Mouse (Mus musculus) forebrain, embryonic 12.5 days (tissue): ENCODE measurements around the gene Eci1. TPM values are rescaled to one million over a fixed set of nuclear protein-coding genes. Genes with fewer than 3 reads are reported as not detected.
"Not testable (repeated sequence)": the region's sequence is repeated elsewhere in the genome, so short reads cannot be mapped to it uniquely, and the experiment has no call there.

Experiments used
- ATAC-seq: fragments of 200-750 bp; cut with Nextera tagmentation; 2 replicates; pipeline ENCODE4 v1.8.0; 2017; ENCODE audit warnings: moderate TSS enrichment; ENCODE audit not compliant: low FRiP score
- H3K27ac ChIP-seq: fragments of 300-500 bp; sonication (generic); 2 replicates; pipeline ENCODE4 v1.5.1; 2016; ENCODE audit warnings: mild to moderate bottlenecking
- H3K27me3 ChIP-seq: fragments of 300-500 bp; sonication (generic); 2 replicates; pipeline ENCODE4 v1.6.1; 2016; ENCODE audit warnings: mild to moderate bottlenecking
- H3K36me3 ChIP-seq: fragments of 300-500 bp; sonication (generic); replicated peaks from 2 replicates; pipeline ENCODE4 v1.6.1; 2016; ENCODE audit warnings: mild to moderate bottlenecking
- H3K4me1 ChIP-seq: fragments of 300-500 bp; sonication (generic); 2 replicates; pipeline ENCODE4 v1.6.1; 2016
- H3K4me2 ChIP-seq: fragments of 300-500 bp; sonication (generic); 2 replicates; pipeline ENCODE4 v1.6.1; 2016; ENCODE audit warnings: mild to moderate bottlenecking, moderate library complexity
- H3K4me3 ChIP-seq: fragments of 300-500 bp; sonication (generic); replicated peaks from 2 replicates; pipeline ENCODE4 v1.5.1; 2016; ENCODE audit warnings: mild to moderate bottlenecking
- H3K9ac ChIP-seq: fragments of 300-500 bp; sonication (generic); 2 replicates; pipeline ENCODE4 v1.6.1; 2016; ENCODE audit warnings: mild to moderate bottlenecking
- H3K9me3 ChIP-seq: fragments of 300-500 bp; sonication (generic); 2 replicates; pipeline ENCODE4 v1.6.1; 2016
- WGBS: fragments of 180-500 bp; shearing (Covaris S2); methylation state at CpG from one replicate; pipeline ENCODE4 v1.1.7; 2016; 5-methylcytosine and 5-hydroxymethylcytosine counted together
- polyA plus RNA-seq: library from polyadenylated mRNA; unstranded; fragments of >200 nt; fragmentation: Nextera tagmentation; extraction: Ambion mirVana; gene quantifications from 2 replicates; pipeline ENCODE4 v1.2.1, GENCODE M21; 2016

Eci1 gene
- polyA plus RNA-seq, 1 experiment from 2014 or later: 61.2 TPM

GRCm38 (mm10) chr17:24415011-24415410, 11.4 kb upstream of the Eci1 start:
- H3K4me3 ChIP-seq: peak overlapping the region; percentile 88
- peak overlapping the region; percentile 90 for H3K9ac ChIP-seq
- H3K9me3 ChIP-seq: no peaks in the 10 kb centered on the region
- H3K4me2 ChIP-seq: peak overlapping the region; percentile 95
- ATAC-seq: no peak
- WGBS: 1% methylated on average over 21 of the region's 21 CpGs
- H3K36me3 ChIP-seq: peaks cover 50% of the 10 kb centered on the region
- no peaks in the 10 kb centered on the region for H3K27me3 ChIP-seq
- peaks cover 37% of the 10 kb centered on the region for H3K4me1 ChIP-seq
- H3K27ac ChIP-seq: peak overlapping the region; percentile 95

DNA sequence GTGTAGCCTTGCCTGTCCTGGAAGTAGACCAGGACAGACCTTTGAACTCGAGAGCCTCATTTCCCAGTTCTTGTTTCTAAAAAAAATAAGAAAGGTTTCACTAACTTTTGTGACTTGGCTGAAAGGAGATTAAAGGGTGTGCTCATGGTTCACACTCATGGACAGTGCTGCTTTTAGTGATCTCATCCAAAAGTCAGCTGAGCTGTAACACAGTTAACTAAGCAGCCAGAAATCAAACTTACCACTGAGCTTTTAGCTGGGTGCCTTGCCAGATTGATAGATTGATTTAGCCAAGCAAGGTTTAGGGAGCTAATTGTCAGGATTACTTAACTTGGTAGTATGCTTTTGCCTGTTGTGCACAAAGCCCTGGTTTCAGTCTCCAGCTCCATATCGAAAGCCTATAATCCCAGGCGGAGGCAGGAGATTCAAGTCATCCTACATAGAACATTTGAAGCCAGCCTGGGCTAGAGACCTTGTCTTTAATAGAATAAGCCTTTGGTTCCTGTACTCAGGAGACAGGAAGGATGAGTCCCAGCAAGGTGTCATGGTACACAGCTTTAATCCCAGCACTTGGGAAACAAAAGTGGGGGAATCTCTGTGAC, 10.3 kb upstream of the Eci1 start:
- peak overlapping the region; percentile 88 for H3K4me3 ChIP-seq
- H3K4me2 ChIP-seq: peak overlapping the region; percentile 95
- H3K4me1 ChIP-seq: peaks cover 37% of the 10 kb centered on the region
- H3K9me3 ChIP-seq: no peaks in the 10 kb centered on the region
- H3K27me3 ChIP-seq: no peaks in the 10 kb centered on the region
- H3K36me3 ChIP-seq: peaks cover 50% of the 10 kb centered on the region
- H3K9ac ChIP-seq: peak overlapping the region; percentile 90
- ATAC-seq: no peak
- no peak overlapping the region for H3K27ac ChIP-seq
- WGBS: 92% methylated on average over 3 of the region's 3 CpGs

DNA sequence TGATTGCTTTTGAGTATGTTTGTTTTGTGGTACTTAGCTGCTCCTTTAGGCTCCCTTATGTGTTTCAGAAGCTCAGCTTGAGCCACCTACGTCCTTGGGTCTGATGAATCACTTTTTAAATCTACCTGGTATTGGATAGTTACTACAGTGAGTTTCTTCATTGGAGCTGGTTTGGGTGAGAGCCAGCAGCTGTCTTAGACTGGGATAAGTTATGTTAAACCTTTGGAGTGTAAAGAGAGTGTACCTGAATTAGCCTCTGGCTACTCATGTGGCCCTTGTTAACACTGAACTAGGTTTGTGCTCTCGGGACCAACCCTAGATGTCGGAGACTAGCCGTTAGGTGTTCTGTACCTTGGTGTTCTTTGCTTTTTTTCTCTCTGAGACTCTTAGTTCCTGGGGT, 3.3 kb upstream of the Eci1 start:
- H3K27me3 ChIP-seq: no peaks in the 10 kb centered on the region
- H3K9ac ChIP-seq: no peak overlapping the region
- H3K4me2 ChIP-seq: no peak overlapping the region
- peaks cover 8% of the 10 kb centered on the region for H3K4me1 ChIP-seq
- peaks cover 70% of the 10 kb centered on the region for H3K36me3 ChIP-seq
- WGBS: 93% methylated on average over 4 of the region's 4 CpGs
- no peak overlapping the region for H3K27ac ChIP-seq
- H3K9me3 ChIP-seq: no peaks in the 10 kb centered on the region
- no peak overlapping the region for H3K4me3 ChIP-seq
- no peak for ATAC-seq

DNA sequence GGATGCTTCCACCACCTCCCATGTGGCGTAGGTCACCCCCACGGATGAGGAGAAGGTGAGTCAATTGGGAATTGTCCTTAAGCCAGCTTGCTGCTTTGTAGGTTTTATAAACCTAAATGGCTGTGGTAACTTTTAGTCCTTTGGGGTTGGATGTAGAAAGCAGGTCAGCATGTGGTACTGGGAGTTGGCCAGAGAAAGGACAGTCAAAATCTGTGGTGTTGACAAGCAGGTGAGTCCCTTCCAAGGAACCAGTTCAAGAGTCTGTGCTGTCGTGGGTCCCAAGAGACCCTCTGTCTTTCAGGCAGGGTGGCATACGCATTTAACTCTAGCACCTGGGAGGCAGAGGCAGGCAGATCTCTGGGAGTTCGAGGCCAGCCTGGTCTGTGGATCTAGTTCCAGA, 2.0 kb upstream of the Eci1 start:
- ATAC-seq: no peak
- Histone ChIP-seq H3K27me3 (no peaks in the 10 kb centered on the region), H3K9ac (no peak overlapping the region), H3K4me2 (no peak overlapping the region), H3K36me3 (peaks cover 56% of the 10 kb centered on the region), H3K4me1 (peaks cover 12% of the 10 kb centered on the region), H3K27ac (no peak overlapping the region), H3K4me3 (no peak overlapping the region), H3K9me3 (no peaks in the 10 kb centered on the region)
- WGBS: 96% methylated on average over 5 of the region's 5 CpGs

- H3K9ac ChIP-seq, H3K4me2 ChIP-seq, H3K27ac ChIP-seq, H3K4me3 ChIP-seq, H3K27me3 ChIP-seq, ATAC-seq, H3K9me3 ChIP-seq: not testable (repeated sequence)
- peaks cover 12% of the 10 kb centered on the region for H3K4me1 ChIP-seq
- WGBS: 83% methylated on average over 6 of the region's 8 CpGs
- peaks cover 48% of the 10 kb centered on the region for H3K36me3 ChIP-seq
Measured at GRCm38 (mm10) chr17:24425326-24425725, 1.1 kb upstream of the Eci1 start.

DNA sequence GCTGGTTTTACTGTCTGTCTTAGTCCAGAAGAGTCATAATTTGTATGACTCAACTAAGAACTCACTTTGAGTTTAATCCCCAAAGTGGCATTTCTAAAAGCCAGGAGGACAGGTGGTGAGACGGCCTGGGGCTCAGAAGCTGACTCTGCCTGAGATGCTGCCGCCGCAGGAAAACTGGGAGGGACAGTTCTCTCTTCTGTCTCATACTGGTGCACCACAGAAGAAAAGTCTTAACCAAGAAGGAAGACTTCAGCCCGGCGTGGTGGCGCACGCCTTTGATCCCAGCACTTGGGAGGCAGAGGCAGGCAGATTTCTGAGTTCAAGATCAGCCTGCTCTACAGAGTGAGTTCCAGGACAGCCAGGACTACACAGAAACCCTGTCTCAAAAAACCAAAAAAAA, 536 bp upstream of the Eci1 start:
- Histone ChIP-seq H3K27ac (peak overlapping the region; percentile 95; the same call in 1 of the 2 replicates), H3K4me2 (no peak overlapping the region), H3K4me3 (no peak overlapping the region), H3K9me3 (no peaks in the 10 kb centered on the region), H3K27me3 (no peaks in the 10 kb centered on the region), H3K9ac (no peak overlapping the region), H3K36me3 (peaks cover 42% of the 10 kb centered on the region), H3K4me1 (peaks cover 12% of the 10 kb centered on the region)
- 92% methylated on average over 7 of the region's 7 CpGs for WGBS
- no peak for ATAC-seq

DNA sequence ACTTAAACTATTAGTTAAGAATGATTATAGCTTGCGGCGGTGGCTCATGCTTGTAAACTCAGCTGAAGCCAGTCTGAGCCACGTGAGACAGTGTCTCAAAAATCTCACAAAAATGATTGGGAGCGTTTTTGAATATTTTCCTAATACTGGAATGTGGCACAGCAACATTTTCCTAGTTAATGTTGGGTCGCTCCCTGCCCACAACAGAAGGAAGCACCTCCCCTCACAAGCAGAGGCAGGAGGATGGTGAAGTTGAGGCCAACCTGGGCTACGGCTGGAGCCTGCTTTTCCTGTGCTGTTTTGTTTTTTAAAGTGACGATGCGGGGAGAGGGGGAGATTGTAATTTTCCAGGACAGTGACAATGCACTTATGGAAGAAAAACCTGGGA, 723 bp downstream of the Eci1 start:
- ATAC-seq: no peak
- peaks cover 30% of the 10 kb centered on the region for H3K36me3 ChIP-seq
- peak overlapping the region; percentile 71 for H3K4me2 ChIP-seq
- no peaks in the 10 kb centered on the region for H3K9me3 ChIP-seq
- H3K4me3 ChIP-seq: peak overlapping the region; percentile 71
- no peaks in the 10 kb centered on the region for H3K27me3 ChIP-seq
- peaks cover 12% of the 10 kb centered on the region for H3K4me1 ChIP-seq
- WGBS: 9% methylated on average over 8 of the region's 8 CpGs
- peak overlapping the region; percentile 90 for H3K9ac ChIP-seq
- H3K27ac ChIP-seq: peak overlapping the region; percentile 95

- Histone ChIP-seq H3K9ac (no peak overlapping the region), H3K27ac (no peak overlapping the region), H3K4me3 (no peak overlapping the region), H3K4me1 (peaks cover 12% of the 10 kb centered on the region), H3K4me2 (no peak overlapping the region), H3K27me3 (no peaks in the 10 kb centered on the region), H3K9me3 (no peaks in the 10 kb centered on the region), H3K36me3 (peaks cover 12% of the 10 kb centered on the region)
- ATAC-seq: no peak
- WGBS: 91% methylated on average over 14 of the region's 14 CpGs
Measured at GRCm38 (mm10) chr17:24429201-24429983, 3.0 kb downstream of the Eci1 start.

GRCm38 (mm10) chr17:24437016-24437415, 10.6 kb downstream of the Eci1 start:
- Histone ChIP-seq H3K4me2 (no peak overlapping the region), H3K27ac (no peak overlapping the region), H3K9me3 (no peaks in the 10 kb centered on the region), H3K4me3 (no peak overlapping the region), H3K4me1 (no peaks in the 10 kb centered on the region), H3K9ac (no peak overlapping the region), H3K36me3 (peaks cover 64% of the 10 kb centered on the region), H3K27me3 (no peaks in the 10 kb centered on the region)
- WGBS: 72% methylated on average over 5 of the region's 5 CpGs
- peak; percentile 39; the same call in 1 of the 2 replicates for ATAC-seq

GRCm38 (mm10) chr17:24440377-24440776, 13.9 kb downstream of the Eci1 start:
- WGBS: 90% methylated on average over 8 of the region's 8 CpGs
- no peak overlapping the region for H3K27ac ChIP-seq
- no peak overlapping the region for H3K4me2 ChIP-seq
- H3K4me3 ChIP-seq: no peak overlapping the region
- peaks cover 86% of the 10 kb centered on the region for H3K36me3 ChIP-seq
- no peak overlapping the region for H3K9ac ChIP-seq
- no peaks in the 10 kb centered on the region for H3K27me3 ChIP-seq
- no peak for ATAC-seq
- H3K4me1 ChIP-seq: no peaks in the 10 kb centered on the region
- H3K9me3 ChIP-seq: no peaks in the 10 kb centered on the region

DNA sequence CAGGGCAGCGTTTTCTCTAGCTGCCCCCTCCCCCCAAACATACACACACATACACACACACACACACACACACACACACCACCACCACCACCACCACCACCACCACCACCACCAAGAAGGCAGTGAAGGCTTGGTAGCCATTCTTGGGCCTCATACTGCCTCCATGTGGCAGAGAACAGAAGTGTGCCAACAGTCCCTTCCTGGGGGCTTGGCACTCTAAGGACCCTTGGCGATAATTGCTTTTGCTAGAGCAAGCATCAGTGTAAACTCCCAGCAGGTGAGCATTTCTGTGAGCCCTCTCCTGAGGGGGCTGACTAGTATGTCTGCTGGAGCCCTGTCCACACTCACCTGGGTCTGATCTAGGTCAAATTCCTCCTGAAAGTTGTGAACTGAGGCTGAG, 14.7 kb downstream of the Eci1 start:
- Histone ChIP-seq H3K9me3 (no peaks in the 10 kb centered on the region), H3K4me1 (no peaks in the 10 kb centered on the region), H3K27ac (no peak overlapping the region), H3K36me3 (peaks cover 87% of the 10 kb centered on the region), H3K4me2 (no peak overlapping the region), H3K9ac (no peak overlapping the region), H3K27me3 (no peaks in the 10 kb centered on the region), H3K4me3 (no peak overlapping the region)
- 53% methylated on average over 2 of the region's 2 CpGs for WGBS
- 0 out of 2 replicates have a peak, but pooled peaks have one; percentile 25 for ATAC-seq

DNA sequence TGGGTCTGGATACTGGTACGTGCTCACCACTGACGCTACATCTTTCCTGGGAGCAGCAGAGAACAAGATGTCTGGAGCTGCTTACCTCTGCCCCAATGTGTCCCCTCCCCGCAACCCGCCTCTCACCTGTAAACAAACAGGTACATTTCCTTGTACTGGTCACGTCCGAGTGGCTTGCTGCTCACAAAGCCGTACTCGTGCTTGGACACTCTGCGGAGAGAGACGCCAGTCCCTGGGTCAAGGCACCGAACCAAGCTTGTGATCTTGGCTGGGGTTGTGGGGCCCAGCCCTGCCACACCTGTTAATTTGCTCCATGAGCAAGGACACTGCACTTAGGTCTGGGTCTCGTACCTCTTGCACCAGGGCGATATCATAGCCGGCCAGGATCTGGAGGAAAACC, 15.7 kb downstream of the Eci1 start:
- ATAC-seq: no peak
- no peaks in the 10 kb centered on the region for H3K9me3 ChIP-seq
- H3K4me3 ChIP-seq: no peak overlapping the region
- no peaks in the 10 kb centered on the region for H3K4me1 ChIP-seq
- no peak overlapping the region for H3K9ac ChIP-seq
- no peak overlapping the region for H3K4me2 ChIP-seq
- H3K27me3 ChIP-seq: no peaks in the 10 kb centered on the region
- H3K27ac ChIP-seq: no peak overlapping the region
- H3K36me3 ChIP-seq: peaks cover 95% of the 10 kb centered on the region
- WGBS: 92% methylated on average over 14 of the region's 14 CpGs
